Mouse (Mus musculus) lung, embryonic 14.5 days (tissue): ENCODE data around the gene Olfr1130. TPM values are rescaled to one million over a fixed set of nuclear protein-coding genes. Genes with fewer than 3 reads are reported as not detected.
"Not testable (repeated sequence)": the region's sequence is repeated elsewhere in the genome, so short reads cannot be mapped to it uniquely, and the experiment has no call there.

Experiments
- ATAC-seq: fragments of 200-750 bp; cut with Nextera tagmentation; 2 replicates; pipeline ENCODE4 v1.8.0; 2017; ENCODE audit warnings: mild to moderate bottlenecking, moderate TSS enrichment, moderate library complexity; ENCODE audit not compliant: insufficient read depth
- DNase-seq: peaks from one replicate; pipeline ENCODE4 v3.0.0-alpha.2; 2015
- H3K27ac ChIP-seq: fragments of 300-500 bp; sonication (generic); 2 replicates; pipeline ENCODE4 v1.5.1; 2014; ENCODE audit warnings: low read depth, mild to moderate bottlenecking, moderate library complexity
- H3K27me3 ChIP-seq: fragments of 300-500 bp; sonication (generic); 2 replicates; pipeline ENCODE4 v1.6.1; 2014; ENCODE audit warnings: low read length, control low read depth; ENCODE audit not compliant: insufficient read depth
- H3K36me3 ChIP-seq: fragments of 300-500 bp; sonication (generic); 2 replicates; pipeline ENCODE4 v1.6.1; 2014; ENCODE audit warnings: control low read depth; ENCODE audit not compliant: insufficient read depth
- H3K4me1 ChIP-seq: fragments of 300-500 bp; sonication (generic); 2 replicates; pipeline ENCODE4 v1.6.1; 2014; ENCODE audit warnings: antibody characterized with exemption, control low read depth; ENCODE audit not compliant: insufficient read depth
- H3K4me2 ChIP-seq: fragments of 300-500 bp; sonication (generic); 2 replicates; pipeline ENCODE4 v1.6.1; 2014; ENCODE audit warnings: mild to moderate bottlenecking
- H3K4me3 ChIP-seq: fragments of 300-500 bp; sonication (generic); 2 replicates; pipeline ENCODE4 v1.5.1; 2014; ENCODE audit warnings: low read depth, low read length
- H3K9ac ChIP-seq: fragments of 300-500 bp; sonication (generic); 2 replicates; pipeline ENCODE4 v1.6.1; 2014
- H3K9me3 ChIP-seq: fragments of 300-500 bp; sonication (generic); 2 replicates; pipeline ENCODE4 v1.6.1; 2016; ENCODE audit warnings: low read depth, low read length, control low read depth
- CTCF ChIP-seq: IDR thresholded peaks from 2 replicates; pipeline ENCODE4 v1.5.1; 2016; ENCODE audit warnings: antibody characterized with exemption, low read depth
- WGBS: fragments of 180-500 bp; shearing (Covaris S2); extraction: QIAGEN DNeasy Blood & Tissue Kit; methylation state at CpG from one replicate; pipeline ENCODE4 v1.1.7; 2014; 5-methylcytosine and 5-hydroxymethylcytosine counted together
- polyA plus RNA-seq: library from polyadenylated mRNA; unstranded; fragments of >200 nt; fragmentation: Nextera tagmentation; extraction: Ambion mirVana; gene quantifications from 2 replicates; pipeline ENCODE4 v1.2.1, GENCODE M21; 2014

The Olfr1130 gene
- not detected in 2 replicates for polyA plus RNA-seq

GRCm38 (mm10) chr2:87605912-87606311 lies at the start of gene Olfr1130:
TSS of gene Olfr1130 (plus strand) at chr2:87606212.
- H3K36me3 ChIP-seq, H3K9ac ChIP-seq, H3K27me3 ChIP-seq, H3K4me1 ChIP-seq, H3K4me2 ChIP-seq, DNase-seq, ATAC-seq, H3K27ac ChIP-seq, H3K4me3 ChIP-seq, H3K9me3 ChIP-seq: not testable (repeated sequence)

GRCm38 (mm10) chr2:87573602-87574001 lies 32.4 kb upstream of the Olfr1130 start, which contains the start of gene Olfr1129:
TSS of gene Olfr1129 (plus strand) at chr2:87573902.
- not testable (repeated sequence) for H3K4me2 ChIP-seq
- WGBS: 69% methylated on average over 1 of the region's 1 CpGs

GRCm38 (mm10) chr2:87626804-87627203 lies 20.8 kb downstream of the Olfr1130 start, which contains the start of gene Olfr1131:
TSS of gene Olfr1131 (plus strand) at chr2:87627104.
- Histone ChIP-seq H3K9ac (no peak within 1 kb of the TSS), H3K27me3 (no peaks in the 10 kb centered on the region), H3K4me1 (no peaks in the 10 kb centered on the region), H3K4me2 (no peak within 1 kb of the TSS), H3K9me3 (no peaks in the 10 kb centered on the region), H3K36me3 (no peaks in the 10 kb centered on the region), H3K4me3 (no peak within 1 kb of the TSS), H3K27ac (no peak within 1 kb of the TSS)
- DNase-seq (no peak), ATAC-seq (no peak)
- 70% methylated on average over 3 of the region's 3 CpGs for WGBS
- TF ChIP-seq CTCF: no peak

More at GRCm38 (mm10) chr2:87573602-87574001, 32.4 kb upstream of the Olfr1130 start, which contains the start of gene Olfr1129:
- not testable (repeated sequence) for H3K9ac ChIP-seq, ATAC-seq, H3K4me1 ChIP-seq, H3K9me3 ChIP-seq, H3K27ac ChIP-seq, H3K27me3 ChIP-seq, H3K4me3 ChIP-seq, DNase-seq, H3K36me3 ChIP-seq

- H3K4me2 ChIP-seq: no peak within 1 kb of the TSS
- no peak for ATAC-seq
- H3K4me1 ChIP-seq: no peaks in the 10 kb centered on the region
- no peak for DNase-seq
- H3K36me3 ChIP-seq: no peaks in the 10 kb centered on the region
- H3K27me3 ChIP-seq: no peaks in the 10 kb centered on the region
- no peak within 1 kb of the TSS for H3K4me3 ChIP-seq
- no peak within 1 kb of the TSS for H3K9ac ChIP-seq
- TF ChIP-seq CTCF: no peak
- no peaks in the 10 kb centered on the region for H3K9me3 ChIP-seq
- no peak within 1 kb of the TSS for H3K27ac ChIP-seq
These were observed 31.4 kb downstream of the Olfr1130 start, which contains the start of gene Olfr1132 for GRCm38 (mm10) chr2:87637435-87637834. TSS of gene Olfr1132 (minus strand) at chr2:87637535.

GRCm38 (mm10) chr2:87642441-87642840 lies 36.4 kb downstream of the Olfr1130 start:
- no peak for TF ChIP-seq CTCF
- Histone ChIP-seq H3K9me3 (no peaks in the 10 kb centered on the region), H3K27me3 (no peaks in the 10 kb centered on the region), H3K36me3 (no peaks in the 10 kb centered on the region), H3K9ac (no peak overlapping the region), H3K4me1 (no peaks in the 10 kb centered on the region), H3K27ac (no peak overlapping the region), H3K4me2 (no peak overlapping the region), H3K4me3 (no peak overlapping the region)
- DNase-seq (no peak), ATAC-seq (no peak)

GRCm38 (mm10) chr2:87647274-87647673 lies 41.3 kb downstream of the Olfr1130 start, which contains the start of gene Olfr1133:
TSS of gene Olfr1133 (minus strand) at chr2:87647374.
- no peak within 1 kb of the TSS for H3K27ac ChIP-seq
- no peak for TF ChIP-seq CTCF

GRCm38 (mm10) chr2:87658360-87658759 lies 52.3 kb downstream of the Olfr1130 start, which contains the start of gene Olfr1134:
TSS of gene Olfr1134 (minus strand) at chr2:87658460.
- Histone ChIP-seq H3K4me3 (no peak within 1 kb of the TSS), H3K9me3 (no peaks in the 10 kb centered on the region), H3K27me3 (no peaks in the 10 kb centered on the region), H3K27ac (no peak within 1 kb of the TSS), H3K4me2 (no peak within 1 kb of the TSS), H3K9ac (no peak within 1 kb of the TSS), H3K4me1 (no peaks in the 10 kb centered on the region), H3K36me3 (no peaks in the 10 kb centered on the region)
- 83% methylated on average over 2 of the region's 2 CpGs for WGBS
- TF ChIP-seq CTCF: no peak
- DNase-seq: no peak
- no peak for ATAC-seq

More at GRCm38 (mm10) chr2:87647274-87647673, 41.3 kb downstream of the Olfr1130 start, which contains the start of gene Olfr1133:
- Histone ChIP-seq H3K9ac (no peak within 1 kb of the TSS), H3K4me2 (no peak within 1 kb of the TSS), H3K27me3 (no peaks in the 10 kb centered on the region), H3K36me3 (no peaks in the 10 kb centered on the region), H3K4me1 (no peaks in the 10 kb centered on the region), H3K4me3 (no peak within 1 kb of the TSS), H3K9me3 (no peaks in the 10 kb centered on the region)
- DNase-seq (no peak), ATAC-seq (no peak)

Other genes with a start within 250 kb of the Olfr1130 start
- not detected in 2 replicates for gene Olfr1121, start 236.3 kb upstream of the Olfr1130 start, polyA plus RNA-seq
- gene Olfr1122, start 220.4 kb upstream of the Olfr1130 start, polyA plus RNA-seq: not detected in 2 replicates
- not detected in 2 replicates for gene Olfr1123, start 189.6 kb upstream of the Olfr1130 start, polyA plus RNA-seq
- gene Olfr1124, start 175.9 kb upstream of the Olfr1130 start, polyA plus RNA-seq: not detected in 2 replicates
- gene Olfr1126, start 152.2 kb upstream of the Olfr1130 start, polyA plus RNA-seq: not detected in 2 replicates
- gene Pramel7, start 109.1 kb upstream of the Olfr1130 start, polyA plus RNA-seq: not detected in 2 replicates
- gene Pramel6, start 99.6 kb upstream of the Olfr1130 start, polyA plus RNA-seq: not detected in 2 replicates
- gene Olfr153, start 74.4 kb upstream of the Olfr1130 start, polyA plus RNA-seq: not detected in 2 replicates
- gene Olfr1128, start 60.7 kb upstream of the Olfr1130 start, polyA plus RNA-seq: not detected in 2 replicates
- gene Olfr1129, start 32.3 kb upstream of the Olfr1130 start, polyA plus RNA-seq: not detected in 2 replicates
- gene Olfr1131, start 20.9 kb downstream of the Olfr1130 start, polyA plus RNA-seq: not detected in 2 replicates
- not detected in 2 replicates for gene Olfr1132, start 31.3 kb downstream of the Olfr1130 start, polyA plus RNA-seq
- gene Olfr1133, start 41.2 kb downstream of the Olfr1130 start, polyA plus RNA-seq: not detected in 2 replicates
- not detected in 2 replicates for gene Olfr1134, start 52.2 kb downstream of the Olfr1130 start, polyA plus RNA-seq
- gene Olfr1135, start 67.5 kb downstream of the Olfr1130 start, polyA plus RNA-seq: not detected in 2 replicates
- gene Olfr1136, start 87.7 kb downstream of the Olfr1130 start, polyA plus RNA-seq: not detected in 2 replicates
- not detected in 2 replicates for gene Olfr1137, start 107.0 kb downstream of the Olfr1130 start, polyA plus RNA-seq
- gene Olfr1138, start 133.8 kb downstream of the Olfr1130 start, polyA plus RNA-seq: not detected in 2 replicates
- gene Olfr1140, start 137.5 kb downstream of the Olfr1130 start, polyA plus RNA-seq: not detected in 2 replicates
- not detected in 2 replicates for gene Olfr1141, start 147.8 kb downstream of the Olfr1130 start, polyA plus RNA-seq
- gene Olfr152, start 173.3 kb downstream of the Olfr1130 start, polyA plus RNA-seq: not detected in 2 replicates
- not detected in 2 replicates for gene Olfr1143, start 194.4 kb downstream of the Olfr1130 start, polyA plus RNA-seq
- not detected in 2 replicates for gene Olfr1145, start 203.6 kb downstream of the Olfr1130 start, polyA plus RNA-seq
- gene Olfr1148, start 224.3 kb downstream of the Olfr1130 start, polyA plus RNA-seq: not detected in 2 replicates
- gene Olfr1150-ps1, start 237.8 kb downstream of the Olfr1130 start, polyA plus RNA-seq: not detected in 2 replicates
- gene Olfr1151, start 249.7 kb downstream of the Olfr1130 start, polyA plus RNA-seq: not detected in 2 replicates